In genomic region chr3:101812341-101812962, GRCm38 (mm10) we compare ENCODE assay signal across 9 mouse cellular contexts. TPM values are rescaled to one million over a fixed set of nuclear protein-coding genes. Genes with fewer than 3 reads are reported as not detected.
DNase-seq lines count a peak whose midpoint lies in the region; ATAC-seq and TF ChIP-seq lines count a peak whose summit lies in the region.
"Had no signal": no experiment of that assay in that cellular context is flagged by ENCODE, and none has a peak within 500 bp of the region (broad histone marks: within the 10 kb centered on the region; RNA-seq: fewer than 3 reads in every experiment).

No protein-coding gene starts in this region.

- ATAC-seq in embryonic facial prominence, embryonic 14.5 days (ENCODE audit: low read depth) = peak; percentile 91
- peak; percentile 79 for ATAC-seq in heart, postnatal 0 days (ENCODE audit: insufficient read depth, low read depth)
- peak; percentile 17; the same call in 1 of the 2 replicates for ATAC-seq in neutrophil, adult 5-6 weeks (ENCODE audit: extremely low read depth, insufficient number of reproducible peaks, low FRiP score, poor library complexity, severe bottlenecking)

- no peak overlapping the region for H3K27ac ChIP-seq in ES-E14 (ENCODE audit: insufficient read depth, low read depth, low read length, poor library complexity, severe bottlenecking)
- H3K27ac ChIP-seq in bone marrow, adult 2 months (ENCODE audit: control insufficient read depth, insufficient read depth, low read depth, low read length, poor library complexity) = no peak overlapping the region
- H3K27ac ChIP-seq in embryonic facial prominence, embryonic 14.5 days (replicated peaks; ENCODE audit: low read depth, low read length) = no peak overlapping the region
- no peak overlapping the region for H3K27ac ChIP-seq in heart, postnatal 0 days (ENCODE audit: low read depth)
- H3K27ac ChIP-seq: macrophage had no signal

- TF ChIP-seq EP300 in heart, postnatal 0 days (IDR thresholded peaks at IDR 0.05; ENCODE audit: low read depth) = no peak

- TF ChIP-seq CTCF in bone marrow, adult 2 months (IDR thresholded peaks at IDR 0.05; ENCODE audit: control insufficient read depth, insufficient read depth, low read length) = peak; percentile 61
- TF ChIP-seq CTCF in heart, postnatal 0 days (IDR thresholded peaks at IDR 0.05; ENCODE audit: low read depth) = peak; percentile 88
- peak; percentile 90 for TF ChIP-seq CTCF in lung, adult 2 months (IDR thresholded peaks at IDR 0.05; ENCODE audit: insufficient read depth, low read length)

- no peak for TF ChIP-seq POLR2A in bone marrow, adult 2 months (IDR thresholded peaks at IDR 0.05; ENCODE audit: borderline replicate concordance, control insufficient read depth, low read depth, low read length)
- TF ChIP-seq POLR2A in lung, adult 2 months (IDR thresholded peaks at IDR 0.05; ENCODE audit: borderline replicate concordance, extremely low read depth, low read depth, low read length) = no peak

- no peaks in the 10 kb centered on the region for H3K36me3 ChIP-seq in ES-E14 (ENCODE audit: control insufficient read depth, insufficient read depth, low read length, poor library complexity, severe bottlenecking)
- H3K36me3 ChIP-seq in embryonic facial prominence, embryonic 14.5 days (ENCODE audit: control insufficient read depth, insufficient read depth, low read length) = no peaks in the 10 kb centered on the region
- no peaks in the 10 kb centered on the region for H3K36me3 ChIP-seq in heart, postnatal 0 days (replicated peaks; ENCODE audit: control insufficient read depth, insufficient read depth, low read length)

- WGBS in bone marrow, adult 2 months = 57% methylated on average over 10 of the region's 10 CpGs
- WGBS in embryonic facial prominence, embryonic 14.5 days = 57% methylated on average over 10 of the region's 10 CpGs
- WGBS in heart, postnatal 0 days = 66% methylated on average over 10 of the region's 10 CpGs
- 67% methylated on average over 10 of the region's 10 CpGs for WGBS in lung, adult 2 months

- no peak overlapping the region for H3K4me2 ChIP-seq in embryonic facial prominence, embryonic 14.5 days (ENCODE audit: low read depth, low read length)
- no peak overlapping the region for H3K4me2 ChIP-seq in heart, postnatal 0 days (ENCODE audit: low read depth, low read length)

- H3K9me3 ChIP-seq in ES-E14 (ENCODE audit: control insufficient read depth, insufficient read depth, low read depth, low read length) = no peaks in the 10 kb centered on the region
- no peaks in the 10 kb centered on the region for H3K9me3 ChIP-seq in embryonic facial prominence, embryonic 14.5 days (ENCODE audit: control insufficient read depth, low read length)
- H3K9me3 ChIP-seq in heart, postnatal 0 days (replicated peaks; ENCODE audit: control insufficient read depth, low read length) = no peaks in the 10 kb centered on the region

- no peak overlapping the region for H3K4me3 ChIP-seq in ES-E14 (ENCODE audit: insufficient read depth in 1 of 2, low read depth in 1 of 2, low read length in 2 of 2, poor library complexity in 1 of 2, severe bottlenecking in 1 of 2)
- no peak overlapping the region for H3K4me3 ChIP-seq in bone marrow, adult 2 months (replicated peaks; ENCODE audit: control insufficient read depth, low read depth, low read length)
- H3K4me3 ChIP-seq in embryonic facial prominence, embryonic 14.5 days (ENCODE audit: low read depth, low read length) = no peak overlapping the region
- no peak overlapping the region for H3K4me3 ChIP-seq in heart, postnatal 0 days (ENCODE audit: low read depth, low read length)
- no peak overlapping the region for H3K4me3 ChIP-seq in lung, adult 2 months (replicated peaks; ENCODE audit: extremely low read depth, low read depth, low read length)

- H3K4me1 ChIP-seq in ES-E14 (ENCODE audit: control insufficient read depth in 2 of 2, insufficient read depth in 2 of 2, low read length in 2 of 2, poor library complexity in 1 of 2) = no peaks in the 10 kb centered on the region
- H3K4me1 ChIP-seq in bone marrow, adult 2 months (ENCODE audit: control insufficient read depth, insufficient read depth, low read length) = no peaks in the 10 kb centered on the region; the same call in 1 of the 2 replicates
- H3K4me1 ChIP-seq in embryonic facial prominence, embryonic 14.5 days (ENCODE audit: control insufficient read depth, insufficient read depth, low read length) = no peaks in the 10 kb centered on the region
- H3K4me1 ChIP-seq in heart, postnatal 0 days (ENCODE audit: control insufficient read depth, insufficient read depth) = peaks cover 4% of the 10 kb centered on the region; the same call in 1 of the 2 replicates
- H3K4me1 ChIP-seq in lung, adult 2 months (ENCODE audit: control insufficient read depth, insufficient read depth, low read length) = peaks cover 3% of the 10 kb centered on the region; the same call in 1 of the 2 replicates

- in situ Hi-C loops in ES-E14 (cut with MboI; ENCODE audit: low sequenced_read_pairs in 2 of 2, unreplicated experiment in 2 of 2) = loop anchor here (5.0 to 25.0 kb wide), 4 partner anchors 320 to 850 kb away; partner anchors contain the start of gene Ttf2 (in 1 of the 2)

- H3K9ac ChIP-seq in ES-E14 (ENCODE audit: insufficient read depth, low read depth, low read length, poor library complexity, severe bottlenecking) = no peak overlapping the region
- H3K9ac ChIP-seq in embryonic facial prominence, embryonic 14.5 days (ENCODE audit: low read depth, low read length) = no peak overlapping the region
- H3K9ac ChIP-seq in heart, postnatal 0 days (replicated peaks; ENCODE audit: low read depth, low read length) = no peak overlapping the region

- H3K27me3 ChIP-seq in embryonic facial prominence, embryonic 14.5 days (replicated peaks; ENCODE audit: control insufficient read depth, insufficient read depth, low read length) = no peaks in the 10 kb centered on the region
- H3K27me3 ChIP-seq in heart, postnatal 0 days (ENCODE audit: control insufficient read depth, insufficient read depth, low read length) = no peaks in the 10 kb centered on the region

- DNase-seq in ES-E14 (ENCODE audit: low read depth, low spot score) = no peak
- peak; percentile 85 for DNase-seq in embryonic facial prominence, embryonic 14.5 days (ENCODE audit: low spot score)
- DNase-seq in heart, postnatal 0 days (ENCODE audit: low spot score) = peak; percentile 80
- peak; percentile 76 for DNase-seq in kidney, postnatal 14 days
- peak; percentile 63 for DNase-seq in lung, adult 2 months
- peak; percentile 55 for DNase-seq in yolk sac, embryonic 10.5 days (ENCODE audit: low spot score)

TF ChIP-seq in ES-E14, 5 proteins besides CTCF, POLR2A, EP300 and RAD21:
- TF ChIP-seq ZC3H11A (IDR thresholded peaks at IDR 0.05; ENCODE audit: borderline replicate concordance, low read depth, low read length) (peak; percentile 99), ZNF384 (IDR thresholded peaks at IDR 0.05; ENCODE audit: low read depth, low read length) (no peak), MAFK (IDR thresholded peaks at IDR 0.05; ENCODE audit: insufficient read depth, low read depth, low read length) (no peak), CHD2 (IDR thresholded peaks at IDR 0.05; ENCODE audit: low read depth, low read length) (no peak), HCFC1 (IDR thresholded peaks at IDR 0.05; ENCODE audit: borderline replicate concordance, insufficient read depth, low read length) (no peak)

RNA-seq across cellular contexts. Expression of gene Mab21l3, which starts 36.3 kb away (rescaled TPM):
- total RNA-seq in ES-E14 (2012; rRNA removed) = 1.9 and 2.7 TPM in 2 replicates
- polyA plus RNA-seq in bone marrow, adult 2 months (2011; ENCODE audit: insufficient read depth, insufficient read length, low replicate concordance, missing spikeins) = not detected in 2 replicates
- polyA plus RNA-seq in embryonic facial prominence, embryonic 14.5 days (2014; fragmentation: Nextera tagmentation; extraction: Ambion mirVana) = 0.68 and 0.83 TPM in 2 replicates
- total RNA-seq in heart, postnatal 0 days (2014; rRNA removed; ENCODE audit: low replicate concordance) = 1.6 TPM in 1 of 2 replicates, not detected in the other
- 0.10 and 0.14 TPM in 2 replicates for polyA plus RNA-seq in heart, postnatal 0 days (2015; fragmentation: Nextera tagmentation; extraction: Ambion mirVana)
- polyA plus RNA-seq in lung, adult 2 months (2012; rRNA removed) = 0.19 and 0.53 TPM in 2 replicates
- total RNA-seq in neutrophil, adult 5-6 weeks (2017) = not detected in 2 replicates

Comparison
In these comparisons a context has a peak if more than half of its experiments do, and no peak if none do; other contexts are left out.
1. ATAC-seq: peak in every context shown above with its lines; median percentile 91 in embryonic facial prominence, embryonic 14.5 days; 79 in heart, postnatal 0 days; 17 in neutrophil, adult 5-6 weeks.